Mouse (Mus musculus): Measurements from ENCODE around the gene Nxnl2. TPM values are rescaled to one million over a fixed set of nuclear protein-coding genes. Genes with fewer than 3 reads are reported as not detected.
A peak's percentile ranks its signal among the peaks of the same experiment; 100 is the strongest.

The Nxnl2 gene
- 1.2 TPM in 1 of 2 replicates, not detected in the other for total RNA-seq (2015)
- 0.29 and 0.33 TPM in 2 replicates for total RNA-seq (2017)

DNA sequence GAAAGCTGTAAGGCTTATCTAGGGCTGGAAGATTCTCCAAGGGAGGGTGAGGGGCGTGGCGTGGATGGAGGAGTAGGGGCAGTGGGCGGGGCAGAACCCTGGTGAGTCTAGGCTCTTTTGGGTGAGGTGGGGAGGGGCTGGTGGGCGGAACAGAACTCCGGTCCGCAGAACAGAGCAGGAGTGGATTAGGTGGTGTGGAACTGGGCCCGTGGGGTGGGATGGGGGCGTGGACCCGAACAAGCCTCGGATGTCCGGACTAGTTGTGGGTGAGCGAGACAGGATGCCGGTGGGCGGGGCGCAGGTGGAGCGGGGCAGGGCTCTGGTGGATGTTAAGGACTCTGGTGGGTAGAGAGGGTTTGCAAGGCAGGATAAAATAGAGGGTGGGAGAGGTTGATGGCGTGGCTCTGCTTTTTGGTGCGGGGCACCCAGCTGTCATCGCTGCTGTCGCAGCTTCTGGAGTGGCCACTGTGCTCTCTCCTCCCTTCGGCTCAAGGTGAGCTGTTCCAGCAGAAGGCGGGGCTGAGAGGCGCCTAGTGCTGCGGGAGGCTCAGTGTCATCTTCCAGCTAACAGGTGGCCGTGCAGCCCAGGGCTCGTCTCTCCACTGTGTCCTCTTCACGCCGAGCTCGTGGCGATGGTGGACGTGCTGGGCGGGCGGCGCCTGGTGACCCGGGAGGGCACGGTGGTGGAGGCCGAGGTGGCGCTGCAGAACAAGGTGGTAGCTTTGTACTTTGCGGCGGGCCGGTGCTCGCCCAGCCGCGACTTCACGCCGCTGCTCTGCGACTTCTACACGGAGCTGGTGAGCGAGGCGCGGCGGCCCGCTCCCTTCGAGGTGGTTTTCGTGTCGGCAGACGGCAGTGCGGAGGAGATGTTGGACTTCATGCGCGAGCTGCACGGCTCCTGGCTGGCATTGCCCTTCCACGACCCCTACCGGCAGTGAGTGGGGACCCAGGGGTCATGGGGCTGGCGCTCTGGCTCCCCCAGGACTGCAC lies at the start of gene Nxnl2:
Gene Nxnl2, plus strand, starts transcription at position 332 of the 990 bp plus-strand sequence.
- peak; percentile 80 for ATAC-seq (ENCODE audit: poor library complexity, severe bottlenecking)

DNA sequence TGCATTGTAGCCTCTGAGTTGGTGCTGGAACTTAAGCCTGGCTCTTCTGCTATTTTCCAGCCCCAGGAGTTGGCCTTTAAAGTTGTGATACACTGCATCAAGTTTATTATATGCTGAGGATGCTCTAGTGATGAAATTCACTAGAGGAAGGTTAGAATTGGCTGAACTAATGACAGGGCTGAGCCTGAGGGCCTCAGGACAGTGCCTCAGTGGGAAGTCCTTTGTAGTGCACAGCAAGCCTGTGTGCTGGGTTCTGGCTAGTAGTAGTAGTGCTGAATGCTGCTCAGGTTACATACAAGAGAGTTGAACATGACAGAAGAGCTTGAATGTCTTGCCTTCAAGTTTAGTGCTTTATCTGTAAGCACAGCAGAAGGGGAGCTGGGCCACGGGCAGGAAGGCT lies 48.9 kb upstream of the Nxnl2 start:
- ATAC-seq (ENCODE audit: poor library complexity, severe bottlenecking) = no peak

DNA sequence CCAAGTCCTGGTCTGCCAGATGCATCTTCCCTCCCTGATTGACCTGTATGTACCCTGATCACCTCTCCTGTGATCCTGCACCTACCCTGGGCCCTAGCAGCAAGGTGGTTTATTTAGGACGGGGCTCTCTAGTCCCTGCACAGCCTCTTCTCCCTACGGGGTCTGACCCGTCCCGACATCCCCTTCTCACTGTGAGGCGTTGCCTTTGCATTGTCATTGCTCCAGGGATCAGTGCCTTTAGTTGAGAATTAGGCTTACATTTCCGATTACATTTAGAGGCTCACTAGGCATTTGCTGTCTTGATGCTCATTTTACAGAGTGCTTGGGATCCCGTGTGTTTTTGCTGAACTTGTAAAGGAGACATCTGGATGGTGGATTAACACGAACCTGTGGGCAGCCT lies 48.1 kb upstream of the Nxnl2 start:
- no peak for ATAC-seq (ENCODE audit: poor library complexity, severe bottlenecking)

DNA sequence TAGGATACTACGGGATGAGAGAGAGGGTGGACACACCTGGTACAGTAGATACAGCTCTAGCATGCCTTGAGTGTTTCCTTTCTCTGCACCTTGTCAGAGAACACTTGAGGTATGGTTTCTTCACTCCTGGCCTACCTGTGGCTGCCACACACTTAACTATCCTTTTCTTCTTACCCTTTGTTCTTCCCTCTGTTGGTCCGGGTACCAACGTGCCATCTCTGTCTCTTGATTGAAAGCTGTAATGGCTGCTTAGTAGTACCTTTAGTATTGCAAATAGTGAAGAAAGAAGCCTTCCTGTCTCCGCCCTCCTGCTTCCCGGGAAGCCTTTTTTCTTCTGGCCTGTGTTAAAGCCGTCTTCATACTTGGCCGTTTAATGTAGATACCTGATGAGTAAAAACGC lies 45.5 kb upstream of the Nxnl2 start:
- no peak for ATAC-seq (ENCODE audit: poor library complexity, severe bottlenecking)

DNA sequence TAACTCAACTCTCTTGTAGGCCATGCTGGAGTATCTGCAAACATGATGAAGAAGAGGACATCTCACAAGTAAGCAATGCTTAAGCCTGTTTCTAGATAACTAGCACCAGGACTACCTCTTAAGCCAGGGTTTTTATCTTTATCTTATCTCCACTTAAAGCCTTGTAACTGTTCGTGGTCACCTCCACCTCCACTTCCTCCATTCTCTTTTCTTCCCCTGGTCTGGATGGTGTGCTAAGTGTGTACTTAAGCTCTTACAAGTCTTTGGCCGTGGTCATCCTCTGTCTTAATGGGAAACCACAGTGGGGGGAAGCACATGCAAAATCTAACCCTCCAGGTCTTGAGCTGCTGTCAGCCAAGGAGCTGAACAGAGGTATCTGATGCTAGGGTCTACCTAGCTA lies 42.9 kb upstream of the Nxnl2 start:
- peak; percentile 81 for ATAC-seq (ENCODE audit: poor library complexity, severe bottlenecking)

DNA sequence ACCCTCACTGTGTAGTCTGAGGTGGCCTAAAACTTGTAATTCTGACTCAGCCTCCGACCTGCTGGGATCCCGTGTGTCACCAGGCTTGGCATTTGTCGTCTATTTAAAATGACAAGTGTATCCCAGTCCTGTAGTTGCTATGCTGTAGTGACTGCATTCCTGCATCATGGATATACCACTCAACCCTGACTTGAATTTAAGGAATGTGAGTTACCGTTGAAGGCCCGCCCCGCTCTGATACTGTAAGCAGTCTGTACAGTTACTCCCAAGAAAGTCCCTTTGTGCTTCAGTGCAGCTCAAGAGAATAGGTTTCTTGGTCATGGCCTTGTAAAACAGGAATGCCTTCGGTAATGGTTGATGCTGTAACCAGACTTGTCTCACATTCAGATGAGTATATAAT lies 42.4 kb upstream of the Nxnl2 start:
- no peak for ATAC-seq (ENCODE audit: poor library complexity, severe bottlenecking)

DNA sequence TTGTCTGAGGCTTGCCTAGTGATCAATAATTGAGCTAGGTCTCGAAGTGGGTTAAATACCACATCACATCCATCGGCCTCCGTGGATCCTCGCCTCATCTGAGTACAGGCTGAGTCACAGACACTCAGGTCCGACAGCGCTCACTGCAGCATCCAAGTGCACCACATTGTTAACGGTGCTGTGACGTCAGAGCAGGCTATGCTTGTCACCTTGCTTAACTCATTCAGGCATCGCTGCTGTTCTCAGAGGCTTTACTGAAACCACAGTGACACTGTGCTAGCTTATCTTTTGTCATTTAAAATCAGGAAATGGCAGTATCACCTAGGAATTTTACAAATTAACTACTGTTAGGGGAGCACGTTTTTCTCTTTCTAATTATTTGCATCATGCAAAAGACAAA lies 39.6 kb upstream of the Nxnl2 start:
- ATAC-seq (ENCODE audit: poor library complexity, severe bottlenecking) = 0 out of 2 replicates have a peak, but pooled peaks have one; percentile 35

DNA sequence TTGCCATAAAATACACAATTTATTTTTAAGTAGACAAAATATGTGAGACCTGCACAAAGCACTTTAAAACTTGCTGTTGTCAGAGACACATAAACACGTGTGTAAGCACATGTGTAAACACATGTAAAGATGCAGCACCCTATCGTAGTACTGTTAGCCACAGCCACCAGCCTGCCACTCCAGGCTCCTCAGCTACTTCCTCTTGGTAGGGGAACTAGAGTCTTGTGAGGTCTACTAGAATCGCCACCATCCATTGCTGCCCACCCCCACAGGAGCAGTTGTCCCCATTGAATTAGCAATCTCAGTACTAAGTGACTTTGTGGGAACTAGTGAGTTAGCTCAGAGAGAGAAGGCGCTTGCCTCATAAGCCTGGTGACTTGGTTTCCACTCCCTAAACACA lies 34.5 kb upstream of the Nxnl2 start:
- peak; percentile 82 for ATAC-seq (ENCODE audit: poor library complexity, severe bottlenecking)

DNA sequence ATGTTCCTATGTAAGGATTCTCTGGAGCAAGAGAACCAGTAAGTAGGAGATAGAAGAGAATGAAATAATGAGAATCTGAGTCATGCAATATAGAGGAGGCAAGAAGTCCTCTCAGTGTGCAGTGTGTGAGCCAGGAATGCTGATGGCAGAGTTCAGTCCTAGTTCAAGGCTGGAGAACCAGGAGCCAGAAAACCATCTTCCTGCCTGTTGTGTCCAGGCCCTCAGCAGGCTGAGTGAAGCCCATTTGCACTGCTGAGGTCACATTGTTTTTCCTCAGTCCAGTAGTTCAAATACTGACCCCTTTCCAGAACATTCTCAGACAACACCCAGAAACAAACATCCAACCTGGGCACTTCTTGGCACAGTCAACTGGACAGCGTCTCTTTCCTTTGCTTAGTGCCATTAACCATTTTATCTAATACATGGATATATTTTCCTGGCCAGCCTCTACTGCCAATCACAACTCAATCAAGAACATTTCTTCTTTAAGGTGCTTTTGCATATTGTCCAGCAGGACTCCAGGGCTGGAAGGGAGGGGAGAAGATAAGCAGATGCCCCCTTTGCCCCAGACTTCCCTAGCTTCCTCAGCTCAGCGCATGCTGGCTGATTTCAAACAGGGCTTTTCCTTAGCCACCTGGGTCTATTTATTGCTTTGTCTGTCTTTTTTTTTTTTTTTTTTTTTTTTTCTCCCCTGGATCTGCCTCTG lies 33.7 kb upstream of the Nxnl2 start:
- no peak for ATAC-seq (ENCODE audit: poor library complexity, severe bottlenecking)

DNA sequence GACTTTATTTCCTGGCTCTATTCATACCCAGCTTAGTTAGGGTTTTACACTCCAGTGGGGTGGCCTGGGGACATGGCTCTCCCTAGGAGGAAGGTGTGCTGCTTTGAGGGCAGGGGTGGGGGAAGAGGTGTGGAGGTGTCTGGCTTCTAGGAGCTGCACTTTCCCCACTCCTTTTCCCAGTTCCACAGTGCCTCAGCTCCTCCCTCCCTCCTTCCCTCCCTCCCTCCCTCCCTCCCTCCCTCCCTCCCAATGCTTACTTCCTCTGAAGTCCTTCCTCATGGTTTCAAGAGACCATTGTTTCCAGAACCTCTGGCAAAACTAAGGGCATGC lies 33.2 kb upstream of the Nxnl2 start:
- peak; percentile 45; the same call in 1 of the 2 replicates for ATAC-seq (ENCODE audit: poor library complexity, severe bottlenecking)

DNA sequence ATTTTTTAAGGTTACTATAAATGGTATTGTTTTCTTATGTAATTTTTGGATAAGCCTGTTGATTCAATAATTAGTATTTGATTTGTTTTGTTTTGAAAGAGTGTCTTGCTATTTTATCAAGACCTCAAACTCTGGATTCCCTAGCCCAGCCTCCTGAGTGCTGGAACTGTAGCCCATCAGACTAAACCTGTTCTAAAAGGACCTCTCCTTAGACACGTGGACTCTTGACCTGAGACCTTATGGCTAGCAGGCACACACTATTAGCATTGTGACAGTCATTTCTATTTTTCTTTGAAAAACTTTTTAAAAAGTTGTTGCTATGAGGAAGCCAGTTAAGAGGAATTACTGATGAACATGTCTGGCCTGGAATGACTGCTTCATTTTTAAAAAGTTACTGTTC lies 23.7 kb upstream of the Nxnl2 start:
- ATAC-seq (ENCODE audit: poor library complexity, severe bottlenecking) = no peak

DNA sequence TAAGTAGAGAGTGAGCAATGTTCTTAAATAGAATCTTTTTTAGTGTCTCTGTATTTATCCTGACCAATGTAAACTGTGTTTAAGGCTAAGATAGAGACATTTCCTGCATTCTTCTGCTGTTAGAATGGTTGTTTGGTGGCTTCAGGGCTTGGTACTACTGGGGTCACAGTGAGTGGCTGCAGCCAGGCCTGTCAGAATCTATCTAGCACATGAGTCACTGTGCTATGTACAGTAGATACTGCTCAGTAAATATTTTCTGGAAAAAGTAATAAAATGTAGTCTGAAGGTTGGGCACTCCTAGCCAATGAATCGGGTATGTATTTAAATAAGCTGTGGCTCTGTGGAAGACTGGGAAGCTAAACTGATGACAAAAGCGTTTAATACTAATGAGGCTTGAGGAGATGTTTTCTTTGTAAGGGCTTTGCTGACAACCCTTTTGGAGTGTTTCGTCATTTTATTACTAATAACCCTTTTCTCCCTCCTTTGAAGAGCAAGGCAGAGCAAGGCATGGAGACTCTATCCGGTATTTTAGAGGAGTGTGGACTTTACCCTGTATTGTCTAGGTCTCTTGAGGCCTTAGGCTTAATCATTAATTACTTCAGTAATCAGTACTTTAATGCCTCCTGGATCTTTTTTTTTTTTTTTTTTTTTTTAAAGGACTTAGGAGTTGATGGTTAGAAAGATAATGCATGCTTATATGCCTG lies 17.7 kb upstream of the Nxnl2 start:
- no peak for ATAC-seq (ENCODE audit: poor library complexity, severe bottlenecking)

DNA sequence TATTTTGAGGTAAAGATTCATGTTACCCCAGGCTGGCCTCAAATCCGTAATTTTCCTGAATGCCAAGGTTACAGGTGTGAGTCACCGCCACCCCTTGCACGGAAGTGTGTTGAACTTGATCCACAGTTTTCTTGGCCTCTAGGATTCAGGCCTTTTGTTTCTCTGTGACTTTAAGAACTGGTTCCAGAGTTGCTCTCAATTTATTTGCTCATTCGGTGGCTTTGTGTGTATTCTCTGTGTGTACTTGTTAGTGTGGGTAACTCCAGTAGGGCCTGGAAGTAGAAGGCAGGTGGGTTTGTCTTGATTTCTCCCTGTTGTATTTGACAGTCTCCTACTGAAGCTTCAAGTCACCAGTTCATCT lies 17.2 kb upstream of the Nxnl2 start:
- no peak for ATAC-seq (ENCODE audit: poor library complexity, severe bottlenecking)

DNA sequence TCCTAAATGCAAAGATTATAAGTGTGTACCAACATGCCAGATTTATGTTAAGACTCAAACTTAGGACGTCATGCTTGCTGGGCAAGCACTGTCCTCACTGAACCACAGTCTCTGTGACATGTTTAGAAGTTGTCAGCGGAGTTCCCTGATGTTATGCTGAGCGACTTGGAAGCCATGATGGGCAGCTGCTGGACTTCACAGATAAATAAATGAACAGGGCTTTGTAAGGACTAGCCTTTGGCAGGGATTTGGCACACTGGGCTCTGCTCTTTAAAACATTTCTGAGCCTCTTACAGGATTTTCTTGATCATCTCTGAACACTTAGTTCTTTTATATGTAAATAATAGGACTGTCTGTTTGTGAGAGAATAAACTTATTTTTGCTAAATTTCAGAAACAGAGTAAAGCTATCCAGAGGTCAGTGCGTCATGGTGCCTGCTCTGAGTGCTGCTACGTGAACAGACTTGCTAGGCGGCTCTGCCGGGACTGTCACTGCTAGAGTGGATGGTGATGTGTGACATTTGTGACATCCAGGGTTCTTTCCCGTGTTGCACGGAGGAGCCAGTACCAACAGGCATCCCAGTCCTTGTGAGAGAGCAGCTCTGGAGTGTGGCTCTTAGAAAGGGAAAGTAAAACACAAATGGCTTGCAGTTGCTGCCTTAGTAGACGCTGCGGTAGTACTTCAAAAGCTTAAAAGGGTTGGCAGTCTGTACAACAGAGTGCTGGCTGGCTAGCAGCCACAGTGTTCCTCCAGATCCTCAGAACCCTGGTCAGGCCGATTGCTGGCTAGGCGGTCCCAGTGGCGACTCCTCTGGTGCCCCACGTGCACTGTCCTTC lies 15.4 kb upstream of the Nxnl2 start:
- ATAC-seq (ENCODE audit: poor library complexity, severe bottlenecking) = no peak

DNA sequence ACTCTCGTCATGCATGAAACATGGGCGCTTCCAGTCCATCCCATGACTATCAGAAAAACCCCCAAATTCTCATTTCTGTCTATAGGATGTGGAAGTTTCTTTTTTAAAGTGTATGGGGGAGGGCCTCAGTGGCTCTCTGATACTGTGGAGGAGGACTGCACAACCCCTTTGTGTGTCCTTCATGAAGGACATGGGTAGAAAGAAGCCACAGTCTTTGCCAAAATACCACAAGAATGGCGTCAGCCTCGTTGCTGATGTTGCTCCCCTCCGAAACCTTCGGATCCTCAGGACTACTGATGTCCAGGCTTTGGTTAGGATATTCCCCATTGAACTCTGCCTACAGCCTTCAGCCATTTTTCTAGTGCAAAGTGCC lies 14.8 kb upstream of the Nxnl2 start:
- no peak for ATAC-seq (ENCODE audit: poor library complexity, severe bottlenecking)

DNA sequence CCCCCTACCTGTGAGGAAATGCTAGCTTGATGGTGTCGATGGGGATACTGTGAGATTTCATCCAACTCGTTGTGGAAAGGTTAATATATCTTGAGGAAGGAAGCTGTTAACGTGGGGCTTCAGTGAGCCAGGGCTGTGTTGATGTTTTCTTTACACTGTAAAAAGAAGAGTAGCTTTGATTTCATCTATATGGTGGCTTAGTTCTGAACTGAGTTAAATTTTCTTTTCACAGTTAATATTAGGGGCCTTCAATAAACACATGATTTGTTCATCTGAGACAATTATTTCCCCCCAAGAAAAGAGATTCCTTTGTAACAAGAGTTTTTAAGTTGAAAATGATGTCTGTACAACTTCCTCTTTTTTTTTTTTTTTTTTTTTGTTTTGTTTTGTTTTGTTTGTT lies 13.5 kb upstream of the Nxnl2 start:
- no peak for ATAC-seq (ENCODE audit: poor library complexity, severe bottlenecking)

DNA sequence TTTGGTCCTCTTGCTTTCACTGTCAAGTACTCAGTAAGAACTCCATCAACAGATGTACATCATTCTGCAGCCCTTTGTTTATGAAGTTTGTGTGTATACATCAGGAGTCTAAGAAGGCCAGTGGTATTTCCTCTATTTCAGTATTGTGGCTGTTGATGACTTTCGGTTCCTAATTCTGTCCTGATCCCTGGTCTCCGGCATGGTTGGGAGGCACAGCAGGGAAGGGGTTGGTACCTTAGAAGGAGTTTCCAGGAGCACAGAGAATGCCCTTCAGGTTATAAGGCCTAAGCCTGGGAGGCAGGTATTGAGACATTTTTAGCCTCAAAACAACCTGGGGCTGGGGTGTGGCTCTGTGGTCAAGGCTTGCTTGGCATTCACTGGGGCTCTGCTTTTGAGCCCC lies 9.2 kb upstream of the Nxnl2 start:
- ATAC-seq (ENCODE audit: poor library complexity, severe bottlenecking) = peak; percentile 82

DNA sequence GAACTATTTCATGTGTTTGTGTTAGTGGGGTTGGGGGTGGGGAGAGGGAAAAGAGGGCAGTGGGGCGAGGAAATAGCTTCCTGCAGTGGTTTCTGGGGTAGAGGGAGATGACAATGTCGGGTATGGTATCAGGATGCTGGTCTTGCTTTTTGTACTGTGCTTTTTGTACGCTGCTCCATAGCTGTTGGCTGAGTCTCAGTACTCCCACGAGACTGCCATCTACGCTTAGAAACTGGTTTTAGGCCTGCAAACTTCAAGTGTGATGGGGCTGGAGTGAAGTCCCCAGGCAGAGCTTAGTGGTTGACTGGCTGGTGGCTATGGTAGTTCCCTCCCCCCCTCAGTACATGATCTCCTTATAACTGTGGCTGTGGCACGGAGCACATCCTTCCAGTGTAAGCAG lies 8.6 kb upstream of the Nxnl2 start:
- no peak for ATAC-seq (ENCODE audit: poor library complexity, severe bottlenecking)

DNA sequence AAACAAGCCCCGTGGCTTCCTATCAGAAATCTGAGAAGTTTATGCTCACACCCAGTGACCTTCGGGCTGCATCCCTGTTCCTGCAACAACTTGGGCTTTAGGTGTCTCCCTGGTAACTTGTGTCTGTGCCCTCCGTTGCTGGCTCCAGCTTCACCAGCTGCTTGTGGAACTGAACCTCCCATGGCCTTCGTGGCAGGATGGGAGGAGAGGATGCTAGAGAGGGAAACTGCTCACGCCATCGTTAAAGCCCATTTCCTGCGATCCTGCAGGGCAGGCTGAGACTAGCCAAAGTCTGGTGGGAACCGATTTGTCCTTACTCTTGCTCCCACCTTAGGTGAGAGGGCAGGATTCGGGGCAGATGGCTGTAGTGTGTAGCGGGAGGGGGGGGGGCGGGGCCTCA lies 4.1 kb upstream of the Nxnl2 start:
- ATAC-seq (ENCODE audit: poor library complexity, severe bottlenecking) = no peak

DNA sequence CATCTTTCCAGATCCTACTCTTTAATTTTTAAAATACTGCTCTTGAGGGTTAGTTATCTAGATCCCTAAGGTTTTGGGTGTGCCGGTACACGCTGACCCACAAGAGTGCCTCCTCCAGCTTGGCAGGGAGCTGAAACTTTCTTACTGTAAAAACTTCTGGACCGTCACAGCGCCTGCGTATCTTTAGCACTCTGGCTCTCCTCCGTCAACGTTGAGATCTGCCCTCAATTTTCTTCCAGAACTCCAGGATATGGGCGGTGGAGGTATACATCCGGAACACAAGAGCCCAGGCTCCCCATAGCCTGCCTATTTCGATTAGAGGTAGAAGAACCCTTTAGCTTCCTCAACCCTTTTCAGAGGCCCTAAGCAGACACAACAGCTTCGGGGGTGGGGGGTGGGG lies 607 bp upstream of the Nxnl2 start:
- ATAC-seq (ENCODE audit: poor library complexity, severe bottlenecking) = no peak

DNA sequence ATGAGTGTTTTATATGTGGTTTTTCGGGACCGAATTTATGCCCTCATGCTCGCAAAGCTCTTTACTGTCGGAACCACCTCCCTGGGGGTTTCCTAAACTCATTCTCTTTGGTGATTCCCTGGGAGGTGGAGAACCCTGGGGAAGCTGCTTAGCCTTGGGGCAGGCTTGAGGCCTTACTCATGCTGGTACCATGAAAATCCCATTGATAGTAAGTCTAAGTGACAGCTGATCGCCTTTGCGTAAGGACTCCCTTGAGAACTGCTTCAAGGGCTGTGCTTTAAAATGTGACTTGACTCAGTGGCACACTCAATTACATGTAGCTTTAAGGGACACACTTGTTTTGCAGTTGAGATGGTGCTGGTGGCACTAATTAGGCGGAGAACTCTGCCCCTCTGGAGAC lies 1.8 kb downstream of the Nxnl2 start:
- ATAC-seq (ENCODE audit: poor library complexity, severe bottlenecking) = no peak
